Mouse (Mus musculus) urinary bladder, postnatal 10 days (tissue): ENCODE measurements around the gene Iqgap1.

Source experiments
- DNase-seq: peaks from one replicate; pipeline ENCODE4 v3.0.0; 2022; ENCODE audit warnings: low spot score

The Iqgap1 gene

GRCm38 (mm10) chr7:80803173-80803872, 22.5 kb downstream of the Iqgap1 start:
- DNase-seq = peak; percentile 73

- DNase-seq = no peak
Measured at GRCm38 (mm10) chr7:80802412-80803160, 23.2 kb downstream of the Iqgap1 start.

- no peak for DNase-seq
Measured at GRCm38 (mm10) chr7:80799307-80799706, 26.5 kb downstream of the Iqgap1 start.

GRCm38 (mm10) chr7:80796805-80797567, 28.8 kb downstream of the Iqgap1 start:
- no peak for DNase-seq

GRCm38 (mm10) chr7:80796258-80796657, 29.5 kb downstream of the Iqgap1 start:
- DNase-seq = no peak

GRCm38 (mm10) chr7:80789534-80789933, 36.2 kb downstream of the Iqgap1 start:
- no peak for DNase-seq

GRCm38 (mm10) chr7:80789061-80789460, 36.7 kb downstream of the Iqgap1 start:
- DNase-seq = no peak

- DNase-seq = no peak
Measured at GRCm38 (mm10) chr7:80788002-80788401, 37.8 kb downstream of the Iqgap1 start.

- DNase-seq = no peak
Measured at GRCm38 (mm10) chr7:80786746-80787145, 39.0 kb downstream of the Iqgap1 start.

GRCm38 (mm10) chr7:80783841-80784240, 41.9 kb downstream of the Iqgap1 start:
- no peak for DNase-seq

GRCm38 (mm10) chr7:80782155-80783109, 43.3 kb downstream of the Iqgap1 start:
- no peak for DNase-seq

- no peak for DNase-seq
Measured at GRCm38 (mm10) chr7:80781444-80782120, 44.2 kb downstream of the Iqgap1 start.

GRCm38 (mm10) chr7:80778958-80779669, 46.7 kb downstream of the Iqgap1 start:
- no peak for DNase-seq

- DNase-seq = no peak
Measured at GRCm38 (mm10) chr7:80778376-80778775, 47.4 kb downstream of the Iqgap1 start.

GRCm38 (mm10) chr7:80777151-80777550, 48.6 kb downstream of the Iqgap1 start:
- no peak for DNase-seq

GRCm38 (mm10) chr7:80776090-80776489, 49.7 kb downstream of the Iqgap1 start:
- no peak for DNase-seq

GRCm38 (mm10) chr7:80775448-80775904, 50.3 kb downstream of the Iqgap1 start:
- no peak for DNase-seq

GRCm38 (mm10) chr7:80774615-80775447, 50.9 kb downstream of the Iqgap1 start:
- DNase-seq = no peak
